Mouse (Mus musculus): ENCODE measurements around the gene Snx3.

The Snx3 gene

DNA sequence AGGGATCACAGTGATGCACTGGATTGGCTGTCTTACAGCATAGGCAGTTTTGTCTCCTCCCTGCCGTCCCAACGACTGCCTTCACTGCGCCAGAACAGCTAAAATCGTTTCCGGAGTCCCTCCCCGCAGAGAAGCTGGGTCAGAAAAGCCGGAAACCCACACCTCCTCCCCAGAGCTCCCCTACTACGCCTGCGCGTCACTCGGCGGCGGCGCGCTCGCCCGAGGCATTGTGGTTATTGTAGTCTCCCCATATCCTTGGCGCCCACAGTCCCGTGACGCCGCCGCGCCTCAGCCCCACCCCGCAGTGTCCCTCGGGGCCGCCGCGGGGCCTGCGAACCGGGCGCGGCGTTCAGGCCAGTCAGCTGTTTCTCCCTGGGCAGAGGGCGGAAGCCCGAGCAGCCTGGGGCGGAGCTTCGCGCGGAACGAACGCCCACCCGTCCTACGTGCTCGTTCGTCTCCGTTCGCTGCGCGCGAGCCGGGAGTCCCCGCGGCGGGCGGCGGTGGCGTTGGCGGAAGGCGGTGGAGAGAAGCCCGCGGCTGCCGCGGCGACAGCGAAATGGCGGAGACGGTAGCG lies at the start of gene Snx3:
Gene Snx3 (plus strand): TSS at position 256 of the 574 bp plus-strand sequence.
- peak; percentile 95 to 96 for DNase-seq (ENCODE audit: low spot score in 2 of 2)

DNA sequence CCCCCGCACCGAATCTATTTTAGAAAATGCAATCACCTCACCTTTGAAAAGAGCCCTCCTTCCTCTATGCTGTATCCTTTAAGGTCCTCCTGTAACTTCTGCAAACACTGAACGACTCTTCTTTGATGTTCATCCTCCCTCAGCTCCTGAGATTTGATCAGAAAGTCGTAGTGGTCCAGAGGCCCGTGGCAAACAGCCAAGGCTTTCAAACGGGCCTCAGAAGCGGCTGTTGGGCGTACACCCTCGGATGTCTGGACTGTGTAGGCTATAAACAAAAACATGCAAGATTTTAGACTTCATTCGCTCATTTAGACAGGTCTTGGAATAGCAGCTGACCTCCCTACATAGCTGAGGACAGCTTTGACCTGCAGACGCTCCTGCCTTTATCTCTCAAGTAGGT lies 47.6 kb upstream of the Snx3 start:
- DNase-seq (ENCODE audit: low spot score in 2 of 2), result no peak

DNA sequence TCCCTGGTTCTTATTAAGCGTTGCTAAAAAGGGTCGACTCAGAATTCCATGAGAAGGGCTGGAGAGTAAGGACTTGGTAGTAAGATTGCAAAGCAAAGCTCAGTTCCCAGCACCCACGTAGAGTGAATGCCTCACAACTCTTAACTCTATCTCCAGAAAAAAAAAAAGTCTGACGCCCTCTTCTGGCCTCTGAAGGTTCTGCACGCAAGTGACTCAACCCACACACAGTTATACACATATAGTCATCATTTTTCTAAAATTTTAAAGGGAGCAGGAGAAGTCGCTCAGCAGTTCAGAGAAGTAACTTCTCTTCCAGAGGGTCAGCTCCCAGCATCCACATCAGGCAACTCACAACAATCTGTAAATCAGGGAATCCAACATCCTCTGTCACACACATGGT lies 47.1 kb upstream of the Snx3 start:
- no peak for DNase-seq (ENCODE audit: low spot score in 2 of 2)

DNA sequence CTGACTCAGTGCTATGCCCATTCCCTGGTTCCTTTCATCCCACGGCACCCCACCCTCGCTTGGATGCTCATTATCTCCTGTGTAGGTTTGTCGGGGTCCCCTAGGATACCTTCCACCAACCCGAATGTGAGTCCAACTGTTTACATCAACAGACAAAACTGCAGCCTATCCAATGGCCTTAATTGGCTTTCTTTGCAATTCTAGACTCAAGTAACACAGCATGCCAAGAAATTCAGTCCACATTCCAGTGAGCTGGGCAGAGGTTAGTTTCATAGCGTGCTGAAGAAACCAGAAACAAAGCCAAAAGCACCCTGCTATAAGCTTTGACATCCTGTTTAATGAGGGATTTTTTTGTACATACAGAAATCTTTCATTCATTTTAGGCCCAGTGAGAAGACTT lies 45.8 kb upstream of the Snx3 start:
- DNase-seq (ENCODE audit: low spot score in 2 of 2), result no peak

DNA sequence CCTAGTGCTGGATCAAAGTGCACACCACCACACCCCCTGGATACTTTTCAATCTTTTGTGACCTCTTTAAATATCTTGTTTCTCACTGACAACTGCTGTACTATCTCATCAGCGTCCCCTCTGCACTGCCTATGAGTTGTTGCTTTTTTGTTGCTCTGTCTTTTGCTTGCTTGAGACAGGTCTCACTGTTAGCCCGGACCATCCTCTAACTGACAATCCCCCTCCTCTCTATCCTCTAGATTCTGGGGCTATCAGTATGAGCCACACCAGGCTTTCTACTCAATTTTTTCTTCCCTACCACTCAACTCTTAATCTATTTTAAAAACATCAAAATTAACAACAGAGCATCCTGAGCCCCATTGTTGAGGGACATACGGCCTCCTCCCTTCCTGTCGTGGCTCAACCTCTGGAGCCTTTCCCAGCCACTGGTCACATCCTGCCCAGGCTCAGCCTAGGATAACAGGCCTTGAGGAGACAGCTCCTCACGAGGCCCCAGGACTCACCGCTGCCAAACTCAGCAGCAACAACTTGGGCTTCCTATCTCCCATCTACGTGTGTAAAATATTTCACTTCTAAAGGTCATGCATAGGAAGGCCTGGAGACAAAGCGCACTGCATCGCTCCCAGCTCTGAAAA lies 44.2 kb upstream of the Snx3 start:
- DNase-seq (ENCODE audit: low spot score in 2 of 2), result no peak

DNA sequence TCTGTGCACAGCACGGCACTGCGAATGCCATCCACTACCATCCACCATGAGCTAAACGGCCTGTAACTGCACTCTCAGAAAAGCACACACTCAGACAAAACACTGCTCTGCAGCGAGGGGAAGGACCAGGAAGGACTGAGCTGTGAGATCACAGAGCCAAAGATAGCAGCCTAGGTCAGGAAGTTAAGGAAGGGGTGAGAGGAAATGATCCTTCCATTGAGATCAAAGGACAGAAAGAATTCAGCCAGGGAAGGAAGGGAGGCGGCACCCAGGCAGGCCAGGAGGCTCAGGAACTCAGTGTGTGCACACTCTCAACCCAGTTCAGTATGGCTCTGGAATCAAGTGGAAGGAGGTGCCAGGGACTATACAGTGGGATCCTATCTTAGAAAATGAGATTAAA lies 37.6 kb upstream of the Snx3 start:
- DNase-seq (ENCODE audit: low spot score in 2 of 2), result no peak

DNA sequence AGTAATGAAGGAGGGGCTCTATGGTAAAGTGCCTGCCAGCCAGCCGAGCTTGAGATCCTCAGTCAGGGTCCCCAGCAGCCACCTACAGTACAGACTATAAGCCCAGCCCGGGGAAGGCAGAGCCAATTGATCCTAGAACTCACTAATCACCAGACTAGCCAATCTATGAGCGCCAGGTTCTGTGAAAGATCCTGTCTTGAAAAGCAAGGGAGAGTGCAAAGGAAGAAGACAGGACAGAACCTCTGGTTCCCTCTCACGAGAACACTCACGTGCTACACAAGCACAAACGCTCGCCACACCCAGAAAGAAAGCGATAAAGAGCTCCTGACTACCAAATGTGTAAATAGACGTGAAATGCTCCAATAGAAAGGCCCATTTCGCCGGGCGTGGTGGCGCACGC lies 37.0 kb upstream of the Snx3 start:
- no peak for DNase-seq (ENCODE audit: low spot score in 2 of 2)

DNA sequence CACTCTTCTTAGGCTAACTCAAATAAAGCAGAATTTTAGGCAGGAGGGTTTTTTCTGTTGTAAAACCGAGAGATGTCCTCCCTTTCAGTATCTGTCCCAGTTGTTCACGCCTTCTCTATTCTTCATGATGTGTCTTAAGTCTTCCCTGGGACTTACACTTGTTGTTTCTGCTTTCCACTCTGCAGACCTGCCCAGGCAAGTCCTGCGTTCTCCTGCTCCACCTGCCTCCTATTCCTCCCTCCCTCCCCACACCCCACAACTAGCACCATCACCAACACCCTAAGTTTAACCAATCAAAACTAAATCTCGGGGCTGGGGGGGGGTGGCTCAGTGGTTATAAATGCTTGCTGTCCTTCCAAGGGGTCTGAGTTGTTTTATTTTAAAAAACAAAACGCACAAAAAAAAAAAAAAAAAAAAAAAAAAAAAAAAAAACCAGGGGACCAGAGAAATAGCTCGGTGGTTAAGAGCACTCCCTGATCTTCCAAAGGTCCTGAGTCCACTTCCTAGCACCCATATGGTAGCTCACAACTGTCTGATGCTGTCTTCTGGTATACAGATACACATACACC lies 26.8 kb upstream of the Snx3 start:
- DNase-seq (ENCODE audit: low spot score in 2 of 2), result no peak

DNA sequence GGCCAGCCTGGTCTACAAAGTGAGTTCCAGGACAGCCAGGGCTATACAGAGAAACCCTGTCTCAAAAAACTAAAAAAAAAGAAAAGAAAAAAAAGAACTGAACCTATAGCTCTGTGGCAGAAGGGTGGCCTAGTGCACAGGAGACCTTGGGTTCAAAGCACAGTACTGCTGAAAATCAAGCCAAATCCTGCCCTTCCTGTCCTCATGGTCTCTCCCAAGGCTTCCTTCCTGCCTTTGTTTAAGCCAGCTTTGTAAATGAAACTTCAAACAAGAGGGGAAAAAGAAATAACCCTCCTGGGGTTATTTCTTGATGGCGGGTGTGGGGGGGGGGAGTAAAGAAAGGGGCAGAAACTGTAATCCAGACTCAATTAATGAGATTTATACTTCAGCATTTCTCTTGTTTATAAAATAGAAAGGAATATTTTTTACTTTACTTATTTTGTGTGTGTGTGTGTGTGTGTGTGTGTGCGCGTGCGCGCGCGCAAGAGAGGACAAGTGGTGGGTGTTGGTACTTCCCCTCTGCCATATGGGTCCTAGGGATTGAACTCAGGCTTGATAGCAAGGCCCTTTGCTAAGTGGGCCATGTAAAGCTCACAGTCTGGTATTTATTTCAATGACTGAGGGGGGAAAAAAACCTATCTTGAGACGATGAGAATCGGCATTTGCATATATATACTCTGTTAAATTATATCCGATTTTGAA lies 24.9 kb upstream of the Snx3 start:
- DNase-seq (ENCODE audit: low spot score in 2 of 2), result no peak

DNA sequence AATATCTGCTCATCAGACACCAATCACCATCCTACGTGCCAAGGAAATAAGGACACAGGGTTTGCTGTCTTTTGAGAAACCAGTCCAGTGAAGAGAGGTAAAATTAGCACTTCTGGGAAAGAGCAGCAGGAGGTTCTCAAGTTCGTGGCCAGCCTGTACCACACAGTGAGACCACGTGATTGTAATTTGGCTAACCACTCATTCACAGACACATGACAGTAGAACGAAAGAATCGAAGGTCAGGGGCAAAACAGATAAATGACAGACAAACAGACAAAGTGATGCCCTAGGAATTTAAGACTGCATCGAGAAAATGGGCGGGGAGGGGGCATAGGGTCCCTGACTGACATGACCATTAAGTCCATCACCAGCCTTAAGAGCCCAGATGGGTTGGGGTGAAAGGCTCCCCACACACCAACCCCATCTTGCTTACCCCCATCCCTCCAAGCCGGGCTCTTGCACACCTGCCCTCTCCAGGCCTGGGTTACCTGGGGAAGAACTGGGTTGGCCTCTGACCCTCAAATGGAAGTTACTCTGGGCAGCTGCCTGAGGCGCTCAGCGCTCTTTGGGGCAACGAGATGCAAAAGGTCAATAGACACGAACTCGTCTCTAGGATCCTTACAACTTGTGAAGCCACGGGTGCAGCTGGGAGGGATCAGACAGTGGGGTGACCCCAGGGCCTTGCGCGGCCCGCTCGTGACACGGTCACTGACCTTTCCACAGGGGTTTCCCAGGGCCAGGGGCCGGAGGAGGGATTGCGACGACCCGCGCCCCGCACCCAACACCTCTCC lies 24.1 kb upstream of the Snx3 start:
- DNase-seq (ENCODE audit: low spot score in 2 of 2), result no peak

DNA sequence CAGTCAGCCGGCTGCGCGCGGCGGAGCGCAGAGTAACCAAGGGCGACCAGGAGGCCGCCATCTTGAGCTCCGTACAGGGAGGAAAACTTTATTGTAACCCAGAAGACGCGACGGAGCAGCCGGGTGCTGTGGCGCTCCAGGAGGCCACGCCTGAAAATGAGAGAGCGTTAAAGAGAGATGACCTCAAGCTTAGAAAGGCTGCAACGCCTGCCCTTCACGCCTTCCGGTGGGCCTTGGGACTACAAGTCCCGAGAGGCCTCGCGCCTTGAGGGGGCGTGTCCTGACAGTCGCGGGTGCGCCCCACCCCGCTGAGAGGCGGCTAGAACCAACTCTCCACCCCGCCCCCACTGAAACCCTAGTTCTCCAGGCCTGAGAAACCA lies 23.5 kb upstream of the Snx3 start, which contains the start of gene Afg1l:
Gene Afg1l (minus strand): TSS at position 225 of the 380 bp plus-strand sequence.
- DNase-seq (ENCODE audit: low spot score in 2 of 2), result peak; percentile 94 to 97

DNA sequence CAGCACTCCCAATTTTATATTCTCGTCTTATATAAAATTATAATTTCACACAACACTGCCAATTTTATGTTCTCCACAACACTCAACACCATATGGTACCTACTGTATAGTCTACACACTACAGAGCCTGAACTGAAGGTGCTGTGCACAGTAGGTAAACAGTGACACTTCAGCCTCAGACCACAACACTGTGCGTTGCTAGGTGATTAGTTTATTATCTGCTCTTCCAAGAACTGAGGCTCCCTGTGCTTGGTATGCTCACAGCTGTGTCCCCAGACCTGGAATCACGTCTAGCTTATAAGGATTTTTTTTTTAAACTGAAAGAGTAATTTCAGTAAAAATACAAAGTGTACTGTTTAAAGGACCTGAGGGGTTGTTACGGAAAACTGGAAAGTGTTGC lies 21.1 kb upstream of the Snx3 start:
- no peak for DNase-seq (ENCODE audit: low spot score in 2 of 2)

DNA sequence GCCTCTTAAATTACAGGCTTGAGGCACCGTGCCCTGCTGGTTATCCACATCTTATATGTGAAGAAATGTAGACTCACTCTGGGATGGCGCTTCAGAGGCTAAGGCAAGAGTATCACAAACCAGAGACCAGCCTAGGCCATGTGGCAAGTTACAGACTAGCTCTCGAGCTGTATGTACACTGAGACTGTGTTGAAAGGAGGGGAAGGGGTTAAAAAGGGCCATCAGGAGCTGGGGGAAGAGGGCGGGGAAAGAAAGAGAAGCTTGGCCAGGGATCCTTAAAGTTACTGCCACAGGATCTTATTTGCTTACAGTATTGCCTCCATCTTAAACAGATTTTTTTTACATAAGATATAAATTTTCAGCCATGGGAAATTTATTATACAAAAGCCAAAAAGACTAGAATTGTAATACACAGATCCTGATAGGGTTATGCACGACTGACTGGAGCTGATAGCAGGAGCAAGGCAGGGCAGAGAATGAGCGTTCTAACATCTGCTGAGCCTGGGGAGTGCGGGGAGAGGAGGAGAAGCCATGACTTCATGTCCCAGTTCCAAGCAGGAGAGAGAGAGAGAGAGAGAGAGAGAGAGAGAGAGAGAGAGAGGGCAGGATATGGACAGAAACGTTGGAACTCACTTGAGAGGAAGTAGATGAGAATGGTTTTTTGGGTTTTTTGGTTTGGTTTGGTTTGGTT lies 13.1 kb upstream of the Snx3 start:
- no peak for DNase-seq (ENCODE audit: low spot score in 2 of 2)

DNA sequence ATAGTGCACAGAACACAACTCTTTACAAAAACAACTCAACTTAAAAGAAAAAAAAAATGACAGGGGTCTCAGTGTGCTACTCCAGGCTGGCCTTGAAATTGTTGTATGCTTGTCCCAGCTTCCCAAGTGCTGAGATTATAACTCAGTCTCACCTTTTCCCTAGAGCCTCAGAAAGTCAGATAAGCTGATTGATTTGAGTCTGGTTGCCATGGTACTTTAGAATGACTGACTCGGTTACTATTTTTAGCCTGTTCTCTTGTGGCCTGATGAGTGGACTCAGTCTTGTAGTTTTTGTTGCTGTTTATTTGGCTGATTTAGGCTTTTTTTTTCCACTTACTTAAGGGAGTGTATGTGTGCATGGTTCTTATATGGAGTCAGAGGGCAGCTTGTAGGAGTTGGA lies 10.7 kb upstream of the Snx3 start:
- no peak for DNase-seq (ENCODE audit: low spot score in 2 of 2)

DNA sequence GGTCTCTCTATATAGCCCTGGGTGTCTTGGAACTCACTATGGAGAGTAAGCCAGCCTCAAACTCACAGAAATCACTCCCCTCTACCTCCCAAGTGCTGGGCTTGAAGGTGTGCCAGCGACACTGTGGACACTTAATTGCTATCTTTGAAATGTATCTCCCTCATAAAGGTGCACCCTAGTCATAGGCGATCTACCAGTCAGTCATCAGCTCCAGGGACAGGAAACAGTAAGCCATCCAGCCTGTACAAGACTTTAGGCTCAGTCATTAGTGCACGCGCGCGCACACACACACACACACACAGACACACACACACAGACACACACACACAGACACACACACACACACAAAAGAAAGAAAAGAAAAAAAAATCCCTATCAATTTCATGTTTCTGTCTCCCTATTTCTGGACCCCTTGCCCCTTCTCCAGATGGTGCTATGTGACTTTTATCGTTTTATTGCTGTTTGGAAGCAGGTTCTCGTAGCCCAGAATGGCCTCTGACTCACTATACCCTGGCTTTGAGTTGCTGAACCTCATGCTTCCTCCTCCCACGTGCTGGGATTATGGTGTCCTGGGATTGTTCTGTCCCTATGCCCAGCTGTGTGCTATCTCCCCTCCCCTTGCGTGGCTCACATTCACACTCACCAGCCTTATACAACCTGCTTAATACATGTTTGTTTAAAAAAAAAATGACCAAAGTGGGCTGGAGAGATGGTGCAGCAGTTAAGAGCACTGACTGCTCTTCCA lies 9.6 kb upstream of the Snx3 start:
- DNase-seq (ENCODE audit: low spot score in 2 of 2), result no peak

DNA sequence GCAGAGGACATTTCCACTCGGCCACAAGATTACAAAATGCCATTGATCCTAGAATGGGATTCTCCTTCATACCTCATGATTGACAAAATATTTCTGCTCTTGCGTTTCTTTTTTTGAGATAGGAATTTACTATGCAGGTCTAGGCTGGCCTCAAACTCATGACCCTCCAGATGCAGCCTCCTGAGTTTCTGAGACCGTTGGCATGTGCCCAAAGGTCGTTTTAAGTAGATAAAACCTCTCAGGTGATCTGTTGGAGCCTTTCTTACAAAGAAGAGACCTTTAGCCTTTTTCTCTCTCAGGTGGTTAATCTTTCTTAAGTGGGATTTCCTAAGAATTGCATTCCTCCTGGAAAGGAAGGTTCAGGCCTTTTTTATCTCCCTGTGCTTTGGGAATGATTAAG lies 8.8 kb upstream of the Snx3 start:
- no peak for DNase-seq (ENCODE audit: low spot score in 2 of 2)

DNA sequence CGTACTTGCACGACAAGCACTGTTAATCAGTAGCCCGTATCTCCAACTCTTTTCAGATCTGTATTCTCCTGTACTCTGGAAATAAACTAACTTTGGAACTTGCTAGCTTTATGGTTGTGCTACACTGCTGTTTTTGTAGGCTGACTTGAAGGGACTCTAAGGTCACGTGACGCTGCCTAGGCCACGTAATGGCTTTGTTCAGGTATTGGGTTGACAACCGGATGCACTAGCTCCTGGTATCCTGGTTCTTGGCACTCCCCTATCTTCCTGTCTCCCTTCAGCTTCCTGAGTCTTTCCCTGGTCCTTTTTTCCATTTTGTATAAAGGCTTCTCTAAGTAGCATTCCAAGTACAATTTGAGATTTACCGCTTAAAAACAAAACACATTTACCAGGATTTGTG lies 1.2 kb upstream of the Snx3 start:
- no peak for DNase-seq (ENCODE audit: low spot score in 2 of 2)

DNA sequence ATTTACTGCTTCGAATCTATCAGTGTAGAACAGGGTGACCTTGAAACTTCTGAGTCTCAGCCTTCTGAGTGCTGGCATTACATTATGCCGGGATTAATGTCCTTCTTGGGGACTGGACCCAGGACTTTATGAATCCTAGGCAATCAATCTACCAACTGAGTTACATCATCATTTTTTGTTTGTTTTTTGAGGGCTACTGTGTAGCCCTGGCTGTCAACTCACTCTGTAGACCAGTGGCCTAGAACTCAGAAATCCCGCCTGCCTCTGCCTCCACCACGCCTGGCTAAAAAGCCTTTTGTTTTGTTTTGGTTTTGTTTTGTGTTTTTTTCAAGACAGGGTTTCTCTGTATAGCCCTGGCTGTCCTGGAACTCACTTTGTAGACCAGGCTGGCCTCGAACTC lies 669 bp upstream of the Snx3 start:
- DNase-seq (ENCODE audit: low spot score in 2 of 2), result no peak

DNA sequence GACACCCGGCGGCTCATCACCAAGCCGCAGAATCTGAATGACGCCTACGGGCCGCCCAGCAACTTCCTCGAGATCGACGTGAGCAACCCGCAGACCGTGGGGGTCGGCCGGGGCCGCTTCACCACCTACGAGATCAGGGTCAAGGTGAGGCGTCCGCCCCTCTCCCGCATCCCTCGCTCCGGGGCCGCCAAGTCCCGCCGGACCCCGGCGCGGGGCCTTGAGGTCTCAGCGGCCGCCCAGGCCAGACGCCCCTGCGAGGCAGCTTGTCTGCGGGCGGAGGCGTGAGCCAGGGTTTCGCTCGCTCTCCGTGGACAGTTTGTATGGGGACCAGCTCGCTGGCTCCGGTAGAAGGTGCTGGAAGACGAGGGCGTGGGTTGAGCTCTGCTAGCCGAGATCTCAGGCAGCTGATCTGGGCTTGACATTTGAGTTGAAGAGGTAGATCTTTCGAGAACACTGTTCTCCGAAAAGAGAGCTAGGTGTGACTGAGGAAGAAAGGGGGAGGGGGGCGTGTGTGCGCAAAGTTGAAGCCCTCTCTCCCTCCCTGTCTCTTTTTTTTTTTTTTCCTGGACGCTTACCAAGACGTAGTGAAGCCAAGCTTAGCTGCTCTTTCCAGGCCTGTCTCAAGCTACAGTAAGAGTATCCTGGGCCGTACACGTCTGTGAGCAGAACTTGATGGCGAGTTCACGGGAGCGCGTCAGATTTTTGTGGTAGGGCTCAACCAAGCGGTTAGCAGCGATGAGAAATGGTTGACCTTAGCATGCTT lies 700 bp downstream of the Snx3 start:
- peak; percentile 67 to 69 for DNase-seq (ENCODE audit: low spot score in 2 of 2)

DNA sequence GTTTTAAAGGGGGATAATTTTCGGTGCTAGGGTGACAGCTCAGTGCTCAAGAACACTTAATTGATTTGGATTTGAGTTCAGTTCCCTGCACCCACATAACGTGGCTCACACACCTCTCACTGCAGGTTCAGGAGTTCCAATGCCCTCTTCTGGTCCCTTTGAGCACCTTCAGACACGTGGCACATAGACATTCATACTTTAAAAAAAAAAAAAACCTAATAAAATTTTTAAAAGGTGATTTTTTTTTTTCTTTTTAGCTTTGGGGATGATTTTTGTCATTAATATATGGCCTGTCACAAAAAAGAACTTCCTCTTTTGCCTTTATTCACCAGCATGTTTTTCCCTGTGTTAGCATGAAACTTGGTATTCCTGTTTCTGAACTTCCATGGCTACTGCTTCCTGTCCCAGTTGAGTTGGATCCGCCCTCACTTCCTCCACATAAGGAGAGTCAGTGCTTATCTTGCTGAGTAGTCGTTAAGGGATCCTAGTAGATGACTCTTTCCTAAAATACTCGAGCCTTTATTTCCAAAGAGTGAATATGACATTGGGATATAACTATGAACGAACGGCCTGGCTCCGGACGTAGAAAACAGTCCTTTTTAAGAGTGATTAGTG lies 2.4 kb downstream of the Snx3 start:
- DNase-seq (ENCODE audit: low spot score in 2 of 2), result no peak
